Mouse (Mus musculus) hindbrain, embryonic 14.5 days (tissue): ENCODE measurements around the gene Speer4d. TPM values are rescaled to one million over a fixed set of nuclear protein-coding genes. Genes with fewer than 3 reads are reported as not detected.
"Not testable (repeated sequence)": the region's sequence is repeated elsewhere in the genome, so short reads cannot be mapped to it uniquely, and the experiment has no call there.

Experiments
- ATAC-seq: fragments of 200-750 bp; cut with Nextera tagmentation; 2 replicates; pipeline ENCODE4 v1.8.0; 2017; ENCODE audit warnings: moderate number of reproducible peaks, mild to moderate bottlenecking, moderate TSS enrichment, moderate library complexity; ENCODE audit not compliant: low FRiP score
- DNase-seq: peaks from one replicate; pipeline ENCODE4 v3.0.0-alpha.2; 2015; ENCODE audit warnings: low spot score
- H3K27ac ChIP-seq: fragments of 300-500 bp; sonication (generic); 2 replicates; pipeline ENCODE4 v1.5.1; 2014; ENCODE audit warnings: mild to moderate bottlenecking, moderate library complexity
- H3K27me3 ChIP-seq: fragments of 300-500 bp; sonication (generic); 2 replicates; pipeline ENCODE4 v1.6.1; 2014; ENCODE audit warnings: mild to moderate bottlenecking, low read length, mixed read lengths; ENCODE audit not compliant: control insufficient read depth, insufficient read depth
- H3K36me3 ChIP-seq: fragments of 300-500 bp; sonication (generic); replicated peaks from 2 replicates; pipeline ENCODE4 v1.6.1; 2014; ENCODE audit not compliant: control insufficient read depth, insufficient read depth
- H3K4me1 ChIP-seq: fragments of 300-500 bp; sonication (generic); replicated peaks from 2 replicates; pipeline ENCODE4 v1.6.1; 2014; ENCODE audit warnings: antibody characterized with exemption, low read length, mixed read lengths; ENCODE audit not compliant: control insufficient read depth, insufficient read depth
- H3K4me2 ChIP-seq: fragments of 300-500 bp; sonication (generic); replicated peaks from 2 replicates; pipeline ENCODE4 v1.6.1; 2014; ENCODE audit warnings: mild to moderate bottlenecking, moderate library complexity
- H3K4me3 ChIP-seq: fragments of 300-500 bp; sonication (generic); replicated peaks from 2 replicates; pipeline ENCODE4 v1.5.1; 2014; ENCODE audit warnings: mild to moderate bottlenecking, low read length
- H3K9ac ChIP-seq: fragments of 300-500 bp; sonication (generic); 2 replicates; pipeline ENCODE4 v1.6.1; 2014
- H3K9me3 ChIP-seq: fragments of 300-500 bp; sonication (generic); 2 replicates; pipeline ENCODE4 v1.6.1; 2016; ENCODE audit warnings: low read length; ENCODE audit not compliant: control insufficient read depth
- WGBS: fragments of 180-500 bp; shearing (Covaris S2); extraction: QIAGEN DNeasy Blood & Tissue Kit; methylation state at CpG from one replicate; pipeline ENCODE4 v1.1.7; 2014; 5-methylcytosine and 5-hydroxymethylcytosine counted together
- polyA plus RNA-seq: library from polyadenylated mRNA; unstranded; fragments of >200 nt; fragmentation: Nextera tagmentation; extraction: Ambion mirVana; gene quantifications from 2 replicates; pipeline ENCODE4 v1.2.1, GENCODE M21; 2014

The Speer4d gene
- polyA plus RNA-seq, 1 experiment from 2014 or later = not detected

DNA sequence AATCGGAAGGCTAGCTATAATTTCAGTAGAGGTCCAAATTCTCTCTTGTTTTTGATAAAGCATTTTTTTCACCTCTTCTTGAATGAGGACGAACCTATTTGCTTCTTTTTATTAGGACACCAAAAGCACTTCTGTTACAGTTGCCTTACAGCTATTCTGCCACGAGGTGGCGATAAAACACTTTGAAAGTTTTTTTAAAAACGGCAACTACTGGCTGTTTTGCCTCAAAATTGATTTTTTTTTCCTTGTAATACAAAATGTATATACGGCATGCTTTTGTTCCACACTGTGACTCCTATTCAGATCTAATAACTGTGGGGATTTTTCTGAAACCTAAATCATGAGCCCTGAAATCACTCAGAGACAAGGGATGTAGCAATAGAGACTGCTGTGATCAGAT lies 26.8 kb downstream of the Speer4d start:
- not testable (repeated sequence) for H3K4me3 ChIP-seq, H3K4me2 ChIP-seq, H3K27me3 ChIP-seq, H3K9ac ChIP-seq, H3K9me3 ChIP-seq, H3K27ac ChIP-seq, H3K36me3 ChIP-seq, ATAC-seq, H3K4me1 ChIP-seq
- WGBS = 31% methylated on average over 6 of the region's 6 CpGs
- DNase-seq = peak; percentile 23

DNA sequence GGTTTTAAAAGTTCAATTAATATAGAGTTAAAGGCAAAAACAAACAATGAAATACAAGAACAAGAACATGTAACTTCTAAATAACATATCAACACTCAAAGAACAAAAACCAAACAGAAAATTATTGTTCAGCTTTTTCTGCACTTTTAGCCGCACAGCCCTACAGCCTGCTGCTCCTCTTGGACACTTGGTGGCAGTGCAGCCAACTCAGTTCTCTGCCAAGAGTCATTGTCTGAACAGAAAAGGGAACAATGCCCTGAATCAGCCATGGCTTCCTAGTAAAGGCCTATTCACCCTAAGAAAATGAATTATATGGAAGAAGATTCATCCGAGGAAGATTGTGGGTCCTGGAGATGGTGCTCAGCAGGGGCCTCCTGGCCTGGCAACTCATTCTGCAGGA lies 33.5 kb downstream of the Speer4d start:
- not testable (repeated sequence) for H3K4me1 ChIP-seq, H3K4me3 ChIP-seq, H3K27ac ChIP-seq, ATAC-seq, H3K4me2 ChIP-seq, H3K9ac ChIP-seq, H3K36me3 ChIP-seq, H3K27me3 ChIP-seq, H3K9me3 ChIP-seq
- peak; percentile 37 for DNase-seq
- 67% methylated on average over 2 of the region's 2 CpGs for WGBS

GRCm38 (mm10) chr5:15656959-15657358 lies 38.1 kb downstream of the Speer4d start, which contains the start of gene 4930572O03Rik:
Gene 4930572O03Rik, minus strand, starts transcription at chr5:15657059.
- not testable (repeated sequence) for H3K9ac ChIP-seq, ATAC-seq, H3K4me3 ChIP-seq, H3K4me1 ChIP-seq, H3K9me3 ChIP-seq, H3K36me3 ChIP-seq, H3K4me2 ChIP-seq, H3K27me3 ChIP-seq, H3K27ac ChIP-seq
- WGBS = 79% methylated on average over 1 of the region's 1 CpGs
- DNase-seq = peak; percentile 15

- H3K4me3 ChIP-seq, H3K9me3 ChIP-seq, H3K27ac ChIP-seq, H3K9ac ChIP-seq, H3K36me3 ChIP-seq, H3K4me2 ChIP-seq, H3K27me3 ChIP-seq, DNase-seq, H3K4me1 ChIP-seq, ATAC-seq: not testable (repeated sequence)
- 74% methylated on average over 7 of the region's 7 CpGs for WGBS
Measured at GRCm38 (mm10) chr5:15663847-15664246, 45.0 kb downstream of the Speer4d start.

DNA sequence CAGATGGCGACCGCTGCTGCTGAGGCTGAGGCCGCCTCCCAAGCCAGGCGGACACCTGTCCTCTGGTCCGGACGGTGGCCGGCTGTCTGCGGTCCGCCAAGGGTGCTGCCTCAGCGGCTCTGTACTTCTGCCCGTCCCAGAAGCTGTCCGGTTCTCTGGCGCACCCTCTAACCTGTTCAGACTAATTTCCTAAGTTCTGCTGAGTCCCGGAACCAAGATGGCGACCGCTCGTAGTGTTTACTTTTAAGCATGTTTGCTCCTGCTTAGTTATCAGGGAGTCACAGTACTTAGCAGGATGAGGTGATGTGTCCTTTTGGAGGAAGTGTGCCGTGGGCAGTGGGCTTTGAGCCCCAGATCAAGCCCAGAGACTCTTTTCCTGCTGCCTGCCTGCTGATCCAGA lies 51.9 kb downstream of the Speer4d start:
- ATAC-seq = peak; percentile 60

More for the DNA sequence above, 51.9 kb downstream of the Speer4d start:
- 89% methylated on average over 7 of the region's 18 CpGs for WGBS
- not testable (repeated sequence) for H3K4me2 ChIP-seq, H3K4me1 ChIP-seq, H3K27me3 ChIP-seq, H3K36me3 ChIP-seq, H3K27ac ChIP-seq, H3K9ac ChIP-seq, H3K4me3 ChIP-seq, DNase-seq
- peaks cover 16% of the 10 kb centered on the region for H3K9me3 ChIP-seq

Other genes starting within 250 kb of the Speer4d start
- not detected in 2 replicates for gene Gm21149, start 142.5 kb upstream of the Speer4d start, polyA plus RNA-seq
- not detected in 2 replicates for gene Gm21190, start 89.8 kb upstream of the Speer4d start, polyA plus RNA-seq
- not detected in 2 replicates for gene Gm21083, start 41.7 kb upstream of the Speer4d start, polyA plus RNA-seq
- not detected in 2 replicates for gene 4930572O03Rik, start 38.0 kb downstream of the Speer4d start, polyA plus RNA-seq
- gene Speer4c, start 95.2 kb downstream of the Speer4d start, polyA plus RNA-seq = not detected in 2 replicates